Mouse (Mus musculus) small intestine, adult 2 months (tissue): ENCODE data around the gene R3hdm2.

Experiments used
- CTCF ChIP-seq: fragments of 200-500 bp; IDR thresholded peaks from 2 replicates; pipeline ENCODE4 v1.5.1; 2012; ENCODE audit warnings: low read depth, mild to moderate bottlenecking, control low read depth, inconsistent platforms, low read length, moderate library complexity, mixed read lengths; ENCODE audit not compliant: insufficient replicate concordance, insufficient read length; ENCODE audit errors: extremely low read depth
- POLR2A ChIP-seq: fragments of 200-500 bp; IDR thresholded peaks from 2 replicates; pipeline ENCODE4 v1.6.1; 2012; ENCODE audit warnings: low read depth, mild to moderate bottlenecking, control low read depth, inconsistent platforms, low read length, moderate library complexity

- TF ChIP-seq POLR2A (no peak), CTCF (peak; percentile 91; the same call in 1 of the 2 replicates)
Observed at GRCm38 (mm10) chr10:127509051-127509836, 129.1 kb downstream of the R3hdm2 start.
